In the genomic region with DNA sequence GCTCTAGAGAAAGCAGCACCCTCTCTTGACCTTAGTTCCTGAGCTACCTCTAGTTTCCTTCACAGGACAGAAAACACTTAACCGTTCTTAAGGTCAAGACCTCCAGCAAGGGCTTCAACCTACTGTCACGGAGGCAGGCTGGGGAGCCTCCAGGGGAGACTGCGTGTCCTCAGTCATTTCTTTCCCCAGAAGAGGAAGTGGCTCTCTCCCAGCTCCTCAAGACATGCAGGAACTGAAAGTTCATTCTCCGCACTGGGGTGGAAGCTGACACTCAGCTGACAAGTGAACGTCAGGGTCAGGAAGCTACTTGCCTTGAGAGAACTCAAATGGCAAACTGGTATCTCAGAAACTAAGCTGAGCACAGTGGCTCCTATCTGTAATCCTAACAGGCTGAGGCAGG, we compare ENCODE assay signal across 9 mouse cellular contexts. TPM values are rescaled to one million over a fixed set of nuclear protein-coding genes. Genes with fewer than 3 reads are reported as not detected.
A peak's percentile ranks its signal among the peaks of the same experiment; 100 is the strongest.
DNase-seq lines count a peak whose midpoint lies in the region; ATAC-seq and TF ChIP-seq lines count a peak whose summit lies in the region.
"Had no signal": no experiment of that assay in that cellular context is flagged by ENCODE, and none has a peak within 500 bp of the region (broad histone marks: within the 10 kb centered on the region; RNA-seq: fewer than 3 reads in every experiment).

No protein-coding gene starts in this region.

- H3K36me3 ChIP-seq in intestine, postnatal 0 days (ENCODE audit: control insufficient read depth, insufficient read depth): peaks cover 14% of the 10 kb centered on the region; the same call in 1 of the 2 replicates

- no peaks in the 10 kb centered on the region for H3K27me3 ChIP-seq in intestine, postnatal 0 days (replicated peaks; ENCODE audit: control insufficient read depth, insufficient read depth, low read length)

- no peaks in the 10 kb centered on the region for H3K9me3 ChIP-seq in intestine, postnatal 0 days (ENCODE audit: control insufficient read depth)

- 30% methylated on average over 5 of the region's 5 CpGs for WGBS in intestine, postnatal 0 days

- H3K4me3 ChIP-seq in intestine, postnatal 0 days (ENCODE audit: low read depth, low read length): no peak overlapping the region

- intact Hi-C loops in gastrocnemius, postnatal 36 days (cut with DNase I): no loop called here
- intact Hi-C loops in left cerebral cortex, postnatal 4 days (cut with DNase I): no loop called here

- no peak for ATAC-seq in intestine, postnatal 0 days
- ATAC-seq in megakaryocyte, adult 5-6 weeks (ENCODE audit: poor library complexity, severe bottlenecking): peak; percentile 94
- no peak for ATAC-seq in megakaryocyte-erythroid progenitor cell, adult 5-6 weeks (replicated peaks; ENCODE audit: low FRiP score, low TSS enrichment, poor library complexity, severe bottlenecking)

- no peak for TF ChIP-seq CTCF in intestine, postnatal 0 days (IDR thresholded peaks at IDR 0.05; ENCODE audit: low read depth)

- H3K9ac ChIP-seq in intestine, postnatal 0 days (ENCODE audit: low read depth, low read length): no peak overlapping the region

- DNase-seq in gastrocnemius, postnatal 25 days: peak; percentile 57
- DNase-seq in gastrocnemius, postnatal 36 days: no peak
- peak; percentile 19 for DNase-seq in T-cell, adult 2 months (ENCODE audit: low spot score)
- no peak for DNase-seq in left cerebral cortex, postnatal 4 days
- DNase-seq in cerebellum, adult 18-20 months: no peak
- DNase-seq: cerebellum, postnatal 14 days had no signal

- peaks cover 8% of the 10 kb centered on the region; the same call in 1 of the 2 replicates for H3K4me1 ChIP-seq in intestine, postnatal 0 days (replicated peaks; ENCODE audit: control insufficient read depth, insufficient read depth, low read length)

- H3K4me2 ChIP-seq in intestine, postnatal 0 days (replicated peaks; ENCODE audit: low read depth): no peak overlapping the region

- peak overlapping the region; percentile 57 for H3K27ac ChIP-seq in intestine, postnatal 0 days (ENCODE audit: low read depth, low read length)

RNA-seq across cellular contexts. Expression of gene Grb2, which starts 15.6 kb away (rescaled TPM):
- total RNA-seq in gastrocnemius, postnatal 25 days (2021): 10 to 100 TPM; 56.5 to 58.2 TPM
- 10 to 100 TPM; 56.4 to 65.7 TPM for total RNA-seq in gastrocnemius, postnatal 36 days (2021)
- 60.5 and 61.3 TPM in 2 replicates for polyA plus RNA-seq in intestine, postnatal 0 days (2015; fragmentation: Nextera tagmentation; extraction: Ambion mirVana)
- total RNA-seq in megakaryocyte, adult 5-6 weeks (2015): 109 TPM in 2 replicates
- total RNA-seq in megakaryocyte, adult 5-6 weeks (2017): 68.7 and 124 TPM in 2 replicates
- 100 to 1,000 TPM; 218 to 220 TPM for total RNA-seq in left cerebral cortex, postnatal 4 days (2021)
- total RNA-seq in megakaryocyte-erythroid progenitor cell, adult 5-6 weeks (2014; fragmentation: Nextera tagmentation): 70.1 and 74.4 TPM in 2 replicates
- 40.7 and 73.1 TPM in 2 replicates for total RNA-seq in megakaryocyte-erythroid progenitor cell, adult 5-6 weeks (2017)

Comparison
In these comparisons a context has a peak if more than half of its experiments do, and no peak if none do; other contexts are left out.
1. DNase-seq: peak in gastrocnemius, postnatal 25 days (single experiment) and T-cell, adult 2 months (single experiment); none in gastrocnemius, postnatal 36 days (0 of 2), left cerebral cortex, postnatal 4 days (single experiment) and cerebellum, adult 18-20 months (0 of 2).